Mouse (Mus musculus): Measurements from ENCODE around the gene Mphosph6. TPM values are rescaled to one million over a fixed set of nuclear protein-coding genes. Genes with fewer than 3 reads are reported as not detected.

Mphosph6 gene
- 53.5 and 58.1 TPM in 2 replicates for polyA plus RNA-seq (2015; fragmentation: Nextera tagmentation; extraction: Ambion mirVana)

DNA sequence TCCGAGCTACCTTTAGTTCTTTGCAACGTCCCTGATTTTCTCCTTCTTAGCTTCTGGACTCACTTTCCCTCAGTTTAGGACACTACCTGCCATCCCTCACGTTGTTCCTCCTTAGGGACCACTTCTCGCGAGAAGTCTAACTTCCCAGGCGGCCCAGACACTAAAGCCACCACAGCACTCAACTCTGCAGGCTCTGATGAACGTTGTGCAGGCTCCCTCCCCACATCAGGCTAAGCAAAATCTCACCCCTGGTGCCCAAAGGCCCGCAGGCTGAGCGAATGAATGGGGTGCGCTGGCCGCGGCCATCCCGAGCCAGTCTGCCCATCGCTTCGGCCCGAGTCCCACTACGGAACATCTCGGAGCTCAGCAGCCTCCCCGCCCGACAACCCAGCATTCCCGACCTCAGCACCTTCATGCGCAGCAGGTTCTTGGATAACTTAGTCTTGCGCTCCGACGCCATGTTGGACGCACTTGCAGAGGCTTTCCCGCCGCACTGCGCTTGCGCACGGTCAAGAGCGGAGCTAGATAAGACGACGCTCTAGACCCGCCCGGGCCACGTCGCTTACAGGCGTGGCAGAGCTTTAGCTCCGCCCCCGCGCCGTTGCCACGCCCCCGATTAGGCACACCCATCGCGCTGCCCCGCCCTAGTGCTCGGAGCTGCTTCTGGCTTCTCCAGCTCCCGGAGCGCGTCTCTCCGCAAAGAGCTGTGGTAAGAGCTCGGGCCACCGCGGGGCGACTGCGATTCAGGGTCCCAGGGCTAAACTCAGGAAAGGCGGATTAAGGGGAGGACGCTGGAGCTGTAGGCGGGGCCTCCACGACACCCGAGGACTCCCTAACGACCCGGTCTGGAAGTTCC is at the start of gene Mphosph6:
Gene Mphosph6 (minus strand): TSS at position 501 of the 856 bp plus-strand sequence.
- Histone ChIP-seq H3K27me3 (ENCODE audit: control insufficient read depth, insufficient read depth, low read depth, low read length) (no peaks in the 10 kb centered on the region), H3K27ac (ENCODE audit: low read length) (peak within 1 kb of the TSS; percentile 95), H3K36me3 (ENCODE audit: control insufficient read depth, insufficient read depth, low read length) (peaks cover 9% of the 10 kb centered on the region; the same call in 1 of the 2 replicates), H3K9ac (ENCODE audit: low read length) (peak within 1 kb of the TSS; percentile 94), H3K4me3 (ENCODE audit: low read length) (peak within 1 kb of the TSS; percentile 95), H3K4me1 (replicated peaks; ENCODE audit: control insufficient read depth, insufficient read depth, low read length) (peaks cover 13% of the 10 kb centered on the region), H3K4me2 (ENCODE audit: low read depth, low read length) (peak within 1 kb of the TSS; percentile 83), H3K9me3 (ENCODE audit: control insufficient read depth, low read length) (no peaks in the 10 kb centered on the region)
- under 1% methylated on average over 65 of the region's 65 CpGs for WGBS
- peak; percentile 98 for ATAC-seq (ENCODE audit: low read depth)

DNA sequence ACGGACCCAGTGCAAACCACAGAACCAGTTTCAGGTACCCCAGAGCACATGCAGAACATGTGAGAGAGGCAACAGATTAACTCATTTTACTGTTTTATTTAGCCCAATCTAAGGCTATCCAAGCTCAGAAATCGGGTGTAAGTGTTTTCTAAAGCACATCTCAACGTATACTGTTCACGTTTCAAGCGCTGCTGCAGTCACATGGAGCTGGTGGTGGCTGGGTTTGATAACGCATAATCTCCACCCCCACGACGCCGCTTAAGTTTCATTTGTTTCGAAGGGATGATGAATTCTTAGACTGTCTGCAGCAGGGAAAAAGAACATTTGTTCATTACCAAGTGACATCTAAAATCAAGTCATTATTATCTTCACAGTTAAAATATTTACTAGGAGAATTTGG is 48.7 kb upstream of the Mphosph6 start:
- no peaks in the 10 kb centered on the region for H3K9me3 ChIP-seq (ENCODE audit: control insufficient read depth, low read length)
- ATAC-seq (ENCODE audit: low read depth) = no peak
- no peak overlapping the region for H3K27ac ChIP-seq (ENCODE audit: low read length)
- H3K4me1 ChIP-seq (replicated peaks; ENCODE audit: control insufficient read depth, insufficient read depth, low read length) = no peaks in the 10 kb centered on the region
- WGBS = 64% methylated on average over 10 of the region's 10 CpGs
- H3K36me3 ChIP-seq (ENCODE audit: control insufficient read depth, insufficient read depth, low read length) = no peaks in the 10 kb centered on the region
- no peaks in the 10 kb centered on the region for H3K27me3 ChIP-seq (ENCODE audit: control insufficient read depth, insufficient read depth, low read depth, low read length)
- no peak overlapping the region for H3K9ac ChIP-seq (ENCODE audit: low read length)
- no peak overlapping the region for H3K4me3 ChIP-seq (ENCODE audit: low read length)
- no peak overlapping the region for H3K4me2 ChIP-seq (ENCODE audit: low read depth, low read length)

DNA sequence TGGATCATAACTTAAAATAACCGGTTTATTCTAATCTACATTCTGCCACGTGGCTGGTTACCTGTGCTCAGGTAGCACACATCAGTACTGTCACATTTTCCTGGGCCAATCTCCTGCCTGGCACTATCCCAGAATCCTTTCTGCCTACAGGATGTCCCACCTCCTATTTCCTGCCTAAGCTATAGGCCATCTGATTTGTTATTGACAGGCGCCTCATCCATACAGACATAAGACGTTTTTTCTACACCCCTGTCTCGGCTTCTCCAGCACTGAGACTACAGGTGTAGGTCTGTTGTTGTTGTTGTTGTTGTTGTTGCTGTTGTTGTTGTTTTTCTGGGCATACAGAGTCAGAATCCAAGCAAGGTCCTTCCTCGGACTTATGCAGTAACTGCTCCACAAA is 46.1 kb upstream of the Mphosph6 start:
- no peak overlapping the region for H3K4me3 ChIP-seq (ENCODE audit: low read length)
- H3K27ac ChIP-seq (ENCODE audit: low read length) = no peak overlapping the region
- no peaks in the 10 kb centered on the region for H3K36me3 ChIP-seq (ENCODE audit: control insufficient read depth, insufficient read depth, low read length)
- ATAC-seq (ENCODE audit: low read depth) = no peak
- H3K4me2 ChIP-seq (ENCODE audit: low read depth, low read length) = no peak overlapping the region
- 83% methylated on average over 6 of the region's 6 CpGs for WGBS
- no peaks in the 10 kb centered on the region for H3K27me3 ChIP-seq (ENCODE audit: control insufficient read depth, insufficient read depth, low read depth, low read length)
- H3K4me1 ChIP-seq (replicated peaks; ENCODE audit: control insufficient read depth, insufficient read depth, low read length) = no peaks in the 10 kb centered on the region
- H3K9ac ChIP-seq (ENCODE audit: low read length) = no peak overlapping the region
- H3K9me3 ChIP-seq (ENCODE audit: control insufficient read depth, low read length) = peaks cover 2% of the 10 kb centered on the region; the same call in 1 of the 2 replicates

DNA sequence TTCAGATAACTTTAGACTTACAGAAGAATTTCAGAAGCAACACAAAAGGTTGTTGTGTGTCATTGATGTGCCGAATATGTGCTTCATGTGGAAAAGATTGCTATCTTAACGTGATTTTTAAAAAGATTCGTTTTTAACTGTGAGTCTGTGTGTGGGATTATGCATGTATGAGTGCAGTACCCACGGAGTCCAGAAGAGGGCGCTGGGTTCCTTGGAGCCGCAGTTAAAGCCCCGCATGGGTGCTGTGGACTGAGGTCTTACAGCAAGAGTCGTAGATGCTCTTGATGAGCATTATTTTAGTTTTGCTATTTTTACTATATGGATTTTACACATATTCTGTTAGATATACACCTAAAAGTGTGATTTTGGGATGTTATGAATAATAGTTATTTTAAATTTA is 42.0 kb upstream of the Mphosph6 start:
- Histone ChIP-seq H3K36me3 (ENCODE audit: control insufficient read depth, insufficient read depth, low read length) (no peaks in the 10 kb centered on the region), H3K27me3 (ENCODE audit: control insufficient read depth, insufficient read depth, low read depth, low read length) (no peaks in the 10 kb centered on the region), H3K4me3 (ENCODE audit: low read length) (no peak overlapping the region), H3K9me3 (ENCODE audit: control insufficient read depth, low read length) (peaks cover 2% of the 10 kb centered on the region; the same call in 1 of the 2 replicates), H3K9ac (ENCODE audit: low read length) (no peak overlapping the region), H3K4me2 (ENCODE audit: low read depth, low read length) (no peak overlapping the region), H3K4me1 (replicated peaks; ENCODE audit: control insufficient read depth, insufficient read depth, low read length) (no peaks in the 10 kb centered on the region), H3K27ac (ENCODE audit: low read length) (no peak overlapping the region)
- WGBS = 78% methylated on average over 8 of the region's 8 CpGs
- ATAC-seq (ENCODE audit: low read depth) = no peak

DNA sequence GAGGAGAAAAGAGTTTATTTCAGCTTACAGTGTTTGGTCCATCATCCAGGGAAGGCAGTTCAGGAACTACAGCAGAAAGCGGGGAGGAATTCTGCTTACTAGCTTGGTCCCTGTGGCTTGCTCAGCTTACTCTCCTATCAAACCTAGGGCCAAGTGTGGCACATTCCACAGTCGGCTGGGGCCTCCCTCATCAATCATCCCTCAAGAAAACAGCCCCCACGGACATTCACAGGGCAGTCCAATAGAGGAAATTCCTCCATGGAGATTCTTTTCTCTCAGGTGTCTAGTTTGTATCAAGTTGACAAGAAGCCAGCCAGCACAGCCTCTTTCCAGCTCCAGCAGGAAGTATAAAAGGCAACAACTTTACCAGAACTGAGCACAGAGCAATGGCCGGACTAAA is 11.8 kb upstream of the Mphosph6 start:
- Histone ChIP-seq H3K9me3 (ENCODE audit: control insufficient read depth, low read length) (no peaks in the 10 kb centered on the region), H3K4me1 (replicated peaks; ENCODE audit: control insufficient read depth, insufficient read depth, low read length) (no peaks in the 10 kb centered on the region), H3K4me2 (ENCODE audit: low read depth, low read length) (no peak overlapping the region), H3K4me3 (ENCODE audit: low read length) (no peak overlapping the region), H3K27me3 (ENCODE audit: control insufficient read depth, insufficient read depth, low read depth, low read length) (no peaks in the 10 kb centered on the region), H3K27ac (ENCODE audit: low read length) (no peak overlapping the region), H3K9ac (ENCODE audit: low read length) (no peak overlapping the region), H3K36me3 (ENCODE audit: control insufficient read depth, insufficient read depth, low read length) (no peaks in the 10 kb centered on the region)
- WGBS = 31% methylated on average over 4 of the region's 4 CpGs
- ATAC-seq (ENCODE audit: low read depth) = no peak

DNA sequence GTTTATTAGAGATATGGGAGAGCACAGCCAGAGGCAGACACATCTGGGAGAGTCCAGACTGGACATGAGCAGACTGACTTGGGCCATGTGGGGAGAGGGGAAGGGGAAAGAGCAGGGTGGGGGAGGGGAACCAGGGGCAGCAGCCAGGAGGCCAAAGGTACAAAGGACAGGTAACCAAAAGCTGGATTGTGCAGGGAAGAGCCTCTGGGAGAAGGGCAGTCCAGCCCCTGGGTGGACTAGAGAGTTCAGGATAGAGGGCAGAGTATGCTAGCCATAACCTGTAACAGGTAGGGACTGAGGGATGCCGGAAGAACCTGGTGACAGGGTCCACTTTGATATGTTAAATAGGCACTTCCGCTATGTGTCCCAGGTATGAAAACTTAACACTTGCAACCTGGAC is 8.9 kb upstream of the Mphosph6 start:
- 82% methylated on average over 2 of the region's 2 CpGs for WGBS
- no peak overlapping the region for H3K27ac ChIP-seq (ENCODE audit: low read length)
- H3K9ac ChIP-seq (ENCODE audit: low read length) = no peak overlapping the region
- no peaks in the 10 kb centered on the region for H3K27me3 ChIP-seq (ENCODE audit: control insufficient read depth, insufficient read depth, low read depth, low read length)
- no peaks in the 10 kb centered on the region for H3K36me3 ChIP-seq (ENCODE audit: control insufficient read depth, insufficient read depth, low read length)
- no peak overlapping the region for H3K4me2 ChIP-seq (ENCODE audit: low read depth, low read length)
- no peaks in the 10 kb centered on the region for H3K4me1 ChIP-seq (replicated peaks; ENCODE audit: control insufficient read depth, insufficient read depth, low read length)
- H3K4me3 ChIP-seq (ENCODE audit: low read length) = no peak overlapping the region
- ATAC-seq (ENCODE audit: low read depth) = no peak
- no peaks in the 10 kb centered on the region for H3K9me3 ChIP-seq (ENCODE audit: control insufficient read depth, low read length)

DNA sequence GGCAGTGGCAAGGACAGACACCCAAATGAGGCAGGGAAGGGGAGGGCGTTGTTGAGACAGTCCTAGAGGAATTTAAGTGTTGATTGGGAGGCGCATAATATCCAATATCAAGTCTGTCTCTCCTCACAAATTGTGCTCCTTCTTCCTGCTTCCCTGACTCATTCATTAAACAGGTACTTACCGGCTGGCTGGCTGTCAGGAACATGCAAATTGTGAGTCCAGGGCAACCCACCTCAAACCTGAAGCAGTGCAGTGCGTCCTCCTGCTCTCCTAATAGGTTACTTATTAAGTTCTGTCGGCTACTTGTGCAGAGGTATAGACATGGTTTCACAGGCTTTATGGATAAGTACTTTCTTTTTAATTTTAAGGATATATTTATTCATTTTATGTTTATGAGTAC is 3.7 kb upstream of the Mphosph6 start:
- Histone ChIP-seq H3K9ac (ENCODE audit: low read length) (no peak overlapping the region), H3K9me3 (ENCODE audit: control insufficient read depth, low read length) (no peaks in the 10 kb centered on the region), H3K4me2 (ENCODE audit: low read depth, low read length) (no peak overlapping the region), H3K36me3 (ENCODE audit: control insufficient read depth, insufficient read depth, low read length) (no peaks in the 10 kb centered on the region), H3K27ac (ENCODE audit: low read length) (0 out of 2 replicates have a peak overlapping the region, but pooled peaks have one; percentile 32), H3K4me3 (ENCODE audit: low read length) (no peak overlapping the region), H3K27me3 (ENCODE audit: control insufficient read depth, insufficient read depth, low read depth, low read length) (no peaks in the 10 kb centered on the region), H3K4me1 (replicated peaks; ENCODE audit: control insufficient read depth, insufficient read depth, low read length) (peaks cover 6% of the 10 kb centered on the region)
- no peak for ATAC-seq (ENCODE audit: low read depth)
- WGBS = 47% methylated on average over 5 of the region's 5 CpGs

DNA sequence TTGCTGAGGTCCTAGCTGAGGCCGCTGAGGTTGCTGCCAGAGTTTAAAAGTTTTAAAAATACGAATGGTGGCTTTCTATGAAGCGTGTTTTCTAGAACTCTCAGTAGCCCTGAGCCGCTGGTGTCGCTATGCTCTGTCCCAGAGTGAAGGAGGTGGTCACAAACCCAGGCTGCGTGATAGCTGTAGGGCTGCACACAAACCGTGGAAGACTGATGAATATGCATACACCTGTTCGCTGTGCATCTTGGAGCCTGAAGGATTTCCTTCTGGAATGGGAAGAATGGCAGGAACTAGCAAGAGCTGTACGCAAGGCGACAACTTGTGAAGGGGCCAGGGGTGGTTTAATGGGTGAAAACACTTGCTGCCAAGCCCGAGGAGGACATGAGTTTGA is 551 bp upstream of the Mphosph6 start:
- Histone ChIP-seq H3K9me3 (ENCODE audit: control insufficient read depth, low read length) (no peaks in the 10 kb centered on the region), H3K27me3 (ENCODE audit: control insufficient read depth, insufficient read depth, low read depth, low read length) (no peaks in the 10 kb centered on the region), H3K4me2 (ENCODE audit: low read depth, low read length) (peak overlapping the region; percentile 83), H3K27ac (ENCODE audit: low read length) (peak overlapping the region; percentile 95), H3K4me3 (ENCODE audit: low read length) (peak overlapping the region; percentile 95), H3K9ac (ENCODE audit: low read length) (peak overlapping the region; percentile 71), H3K36me3 (ENCODE audit: control insufficient read depth, insufficient read depth, low read length) (peaks cover 7% of the 10 kb centered on the region; the same call in 1 of the 2 replicates), H3K4me1 (replicated peaks; ENCODE audit: control insufficient read depth, insufficient read depth, low read length) (peaks cover 13% of the 10 kb centered on the region)
- WGBS = 3% methylated on average over 11 of the region's 11 CpGs
- ATAC-seq (ENCODE audit: low read depth) = peak; percentile 46

DNA sequence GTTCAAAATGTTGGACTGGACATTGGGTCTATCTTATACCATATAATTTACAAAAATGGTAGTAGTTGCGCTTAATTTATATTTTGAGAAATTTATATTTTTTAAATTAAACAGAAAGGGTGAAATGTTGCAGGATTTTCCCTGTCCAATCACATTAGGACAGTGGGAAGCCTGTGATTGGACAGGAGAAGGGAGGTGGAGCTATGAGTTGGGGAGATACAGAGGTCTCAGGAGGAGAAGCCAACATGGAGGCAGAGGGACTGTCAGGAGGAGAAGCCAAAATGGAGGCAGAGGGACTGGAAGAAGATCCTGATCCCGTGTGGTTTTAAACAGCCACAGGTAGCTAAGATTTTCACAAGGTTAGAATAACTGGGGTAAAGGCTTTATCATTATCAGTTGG is 3.7 kb downstream of the Mphosph6 start:
- H3K4me3 ChIP-seq (ENCODE audit: low read length) = no peak overlapping the region
- H3K27ac ChIP-seq (ENCODE audit: low read length) = no peak overlapping the region
- H3K9ac ChIP-seq (ENCODE audit: low read length) = no peak overlapping the region
- no peak overlapping the region for H3K4me2 ChIP-seq (ENCODE audit: low read depth, low read length)
- H3K36me3 ChIP-seq (ENCODE audit: control insufficient read depth, insufficient read depth, low read length) = peaks cover 26% of the 10 kb centered on the region
- 92% methylated on average over 2 of the region's 2 CpGs for WGBS
- H3K9me3 ChIP-seq (ENCODE audit: control insufficient read depth, low read length) = no peaks in the 10 kb centered on the region
- ATAC-seq (ENCODE audit: low read depth) = no peak
- peaks cover 13% of the 10 kb centered on the region for H3K4me1 ChIP-seq (replicated peaks; ENCODE audit: control insufficient read depth, insufficient read depth, low read length)
- no peaks in the 10 kb centered on the region for H3K27me3 ChIP-seq (ENCODE audit: control insufficient read depth, insufficient read depth, low read depth, low read length)

All from lung, embryonic 16.5 days (tissue).